ENCODE assay signal across 9 mouse cellular contexts in the genomic region with DNA sequence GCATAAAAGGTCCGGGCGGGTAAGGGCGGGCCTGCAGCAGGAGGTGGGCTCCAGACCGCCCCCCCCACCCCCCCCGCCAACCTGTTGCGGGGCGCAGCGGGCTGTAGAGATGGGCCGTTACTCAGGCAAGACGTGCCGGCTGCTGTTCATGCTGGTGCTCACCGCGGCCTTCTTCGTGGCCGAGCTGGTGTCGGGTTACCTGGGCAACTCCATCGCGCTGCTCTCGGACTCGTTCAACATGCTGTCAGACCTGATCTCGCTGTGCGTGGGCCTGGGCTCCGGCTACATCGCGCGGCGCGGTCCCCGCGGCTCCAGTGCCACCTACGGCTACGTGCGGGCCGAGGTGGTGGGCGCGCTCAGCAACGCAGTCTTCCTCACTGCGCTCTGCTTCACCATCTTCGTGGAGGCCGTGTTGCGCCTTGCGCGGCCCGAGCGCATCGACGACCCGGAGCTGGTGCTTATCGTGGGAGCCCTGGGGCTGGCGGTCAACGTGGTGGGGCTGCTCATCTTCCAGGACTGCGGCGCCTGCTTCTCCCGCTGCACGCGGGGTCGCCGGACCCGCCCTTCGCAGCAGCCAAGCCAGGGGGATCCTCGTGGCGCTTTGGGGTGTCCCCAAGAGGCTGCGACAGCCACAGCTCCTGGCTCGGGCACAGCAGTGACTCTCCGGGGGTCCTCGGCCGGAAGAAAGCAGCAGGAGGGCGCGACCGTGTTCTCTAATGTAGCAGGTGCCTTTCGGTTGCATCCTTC. TPM values are rescaled to one million over a fixed set of nuclear protein-coding genes. Genes with fewer than 3 reads are reported as not detected.
DNase-seq lines count a peak whose midpoint lies in the region; ATAC-seq and TF ChIP-seq lines count a peak whose summit lies in the region.
"Had no signal": no experiment of that assay in that cellular context is flagged by ENCODE, and none has a peak within 500 bp of the region (broad histone marks: within the 10 kb centered on the region; RNA-seq: fewer than 3 reads in every experiment).

No protein-coding gene starts in this region.

- no peak for DNase-seq in heart, postnatal 36 days
- peak; percentile 34 for DNase-seq in G1E (ENCODE audit: low spot score)
- DNase-seq in embryo, embryonic 11 days = peak; percentile 78
- DNase-seq in gastrocnemius, postnatal 4 days (ENCODE audit: low spot score in 2 of 2) = peak; percentile 19 to 32
- peak; percentile 53 to 63 for DNase-seq in left cerebral cortex, adult 2 months (ENCODE audit: extremely low spot score in 1 of 2, low spot score in 2 of 2)

- intact Hi-C loops in heart, postnatal 36 days (cut with DNase I) = no loop called here
- intact Hi-C loops in left cerebral cortex, adult 2 months (cut with DNase I) = loop anchor here (5.0 kb wide), 1 partner anchor 42 kb away; no protein-coding TSS in a partner anchor

- 0 out of 2 replicates have a peak, but pooled peaks cover 5% of the 10 kb centered on the region for H3K9me3 ChIP-seq in heart, embryonic 12.5 days (replicated peaks)
- H3K9me3 ChIP-seq in G1E (replicated peaks) = no peaks in the 10 kb centered on the region
- no peaks in the 10 kb centered on the region for H3K9me3 ChIP-seq in midbrain, embryonic 15.5 days

- peak overlapping the region; percentile 69 for H3K9ac ChIP-seq in heart, embryonic 12.5 days
- H3K9ac ChIP-seq in midbrain, embryonic 15.5 days = peak overlapping the region; percentile 66

- H3K27ac ChIP-seq in heart, embryonic 12.5 days (ENCODE audit: poor library complexity, severe bottlenecking) = peak overlapping the region; percentile 53
- H3K27ac ChIP-seq in left cerebral cortex, adult 2 months = peak overlapping the region; percentile 74
- H3K27ac ChIP-seq in midbrain, embryonic 15.5 days = peak overlapping the region; percentile 59

- H3K36me3 ChIP-seq in heart, embryonic 12.5 days = no peaks in the 10 kb centered on the region
- H3K36me3 ChIP-seq in G1E (replicated peaks) = peaks cover 43% of the 10 kb centered on the region
- H3K36me3 ChIP-seq in midbrain, embryonic 15.5 days (replicated peaks) = no peaks in the 10 kb centered on the region

- H3K4me3 ChIP-seq in heart, embryonic 12.5 days = peak overlapping the region; percentile 63
- H3K4me3 ChIP-seq in G1E (ENCODE audit: low read depth, low read length) = peak overlapping the region; percentile 100
- peak overlapping the region; percentile 61 for H3K4me3 ChIP-seq in left cerebral cortex, adult 2 months
- peak overlapping the region; percentile 54 for H3K4me3 ChIP-seq in midbrain, embryonic 15.5 days

- no peak for TF ChIP-seq CTCF in G1E (IDR thresholded peaks at IDR 0.05; ENCODE audit: low read depth, low read length)
- TF ChIP-seq CTCF in left cerebral cortex, adult 2 months (IDR thresholded peaks at IDR 0.05) = no peak

- under 1% methylated on average over 70 of the region's 71 CpGs for WGBS in heart, embryonic 12.5 days
- WGBS in midbrain, embryonic 15.5 days = under 1% methylated on average over 71 of the region's 71 CpGs

- peaks cover 4% of the 10 kb centered on the region for H3K4me1 ChIP-seq in heart, embryonic 12.5 days (replicated peaks)
- peaks cover 79% of the 10 kb centered on the region for H3K4me1 ChIP-seq in G1E (ENCODE audit: insufficient read depth, low read depth, low read length)
- H3K4me1 ChIP-seq in midbrain, embryonic 15.5 days = peaks cover 9% of the 10 kb centered on the region; the same call in 1 of the 2 replicates

- H3K4me2 ChIP-seq in heart, embryonic 12.5 days = peak overlapping the region; percentile 99
- H3K4me2 ChIP-seq in midbrain, embryonic 15.5 days = peak overlapping the region; percentile 88

- ATAC-seq in heart, embryonic 12.5 days (ENCODE audit: insufficient number of reproducible peaks, low FRiP score) = peak; percentile 53
- ATAC-seq in G1E (ENCODE audit: extremely low read depth, insufficient number of reproducible peaks, low FRiP score, poor library complexity, severe bottlenecking) = no peak
- ATAC-seq in midbrain, embryonic 15.5 days (replicated peaks) = peak; percentile 86
- ATAC-seq in CD4-positive, CD25-positive, alpha-beta regulatory T cell, adult 4 months = no peak

- peaks cover 58% of the 10 kb centered on the region for H3K27me3 ChIP-seq in heart, embryonic 12.5 days (replicated peaks)
- no peaks in the 10 kb centered on the region for H3K27me3 ChIP-seq in G1E (ENCODE audit: insufficient read depth, low read length)
- H3K27me3 ChIP-seq in midbrain, embryonic 15.5 days (replicated peaks) = peaks cover 12% of the 10 kb centered on the region; the same call in 1 of the 2 replicates
- H3K27me3 ChIP-seq: CH12.LX had no signal

RNA-seq across cellular contexts. Expression of gene Slc30a10, which starts 0.5 kb away (rescaled TPM):
- 1.5 and 1.8 TPM in 2 replicates for polyA plus RNA-seq in heart, embryonic 12.5 days (2016; fragmentation: Nextera tagmentation; extraction: Ambion mirVana)
- total RNA-seq in heart, postnatal 36 days (2021) = not detected
- total RNA-seq in G1E (2014; fragmentation: Nextera tagmentation) = 25.7 and 27.8 TPM in 2 replicates
- 40.0 and 40.9 TPM in 2 replicates for total RNA-seq in G1E (2017)
- polyA plus RNA-seq in G1E (2012) = 7.2 and 8.5 TPM in 2 replicates
- total RNA-seq in gastrocnemius, postnatal 4 days (2021) = under 1 TPM; 0.10 to 0.41 TPM
- 1 to 10 TPM; 7.5 to 8.3 TPM for total RNA-seq in left cerebral cortex, adult 2 months (2021)
- polyA plus RNA-seq in midbrain, embryonic 15.5 days (2015; fragmentation: Nextera tagmentation; extraction: Ambion mirVana) = 5.9 and 6.9 TPM in 2 replicates
- not detected for polyA plus RNA-seq in CD4-positive, CD25-positive, alpha-beta regulatory T cell, adult 4 months (2017; shearing (Covaris generic))
- total RNA-seq: CH12.LX had no signal

Comparison
In these comparisons a context has a peak if more than half of its experiments do, and no peak if none do; other contexts are left out.
1. ATAC-seq: peak in heart, embryonic 12.5 days (single experiment) and midbrain, embryonic 15.5 days (single experiment); none in G1E (single experiment) and CD4-positive, CD25-positive, alpha-beta regulatory T cell, adult 4 months (single experiment).
2. DNase-seq: peak in G1E (single experiment), embryo, embryonic 11 days (single experiment), gastrocnemius, postnatal 4 days (2 of 2) and left cerebral cortex, adult 2 months (2 of 2); none in heart, postnatal 36 days (0 of 2).
3. RNA of gene Slc30a10, which starts 0.5 kb away (total RNA-seq): 25.7 to 40.9 TPM in G1E and 7.5 to 8.3 TPM in left cerebral cortex, adult 2 months; 0.10 to 0.41 TPM in gastrocnemius, postnatal 4 days and not detected in heart, postnatal 36 days; every median in the first group is over 4 times any median in the second.
4. Peak in every context shown above with its lines, with median percentiles within 50 percentile points of each other: H3K27ac ChIP-seq and H3K4me3 ChIP-seq.